Mouse (Mus musculus) liver, postnatal 0 days (tissue): ENCODE measurements around the gene Pde2a. TPM values are rescaled to one million over a fixed set of nuclear protein-coding genes. Genes with fewer than 3 reads are reported as not detected.

Source experiments
- ATAC-seq: fragments of 200-750 bp; cut with Nextera tagmentation; 2 replicates; pipeline ENCODE4 v1.8.0; 2017; ENCODE audit warnings: mild to moderate bottlenecking, moderate library complexity
- DNase-seq: peaks from one replicate; pipeline ENCODE4 v3.0.0-alpha.2; 2016
- H3K27ac ChIP-seq: fragments of 300-500 bp; sonication (generic); 2 replicates; pipeline ENCODE4 v1.5.1; 2014; ENCODE audit warnings: antibody characterized with exemption, moderate library complexity, mild to moderate bottlenecking, low read depth
- H3K27me3 ChIP-seq: fragments of 300-500 bp; sonication (generic); 2 replicates; pipeline ENCODE4 v1.6.1; 2014; ENCODE audit warnings: low read length, control low read depth, mixed read lengths; ENCODE audit not compliant: insufficient read depth
- H3K36me3 ChIP-seq: fragments of 300-500 bp; sonication (generic); replicated peaks from 2 replicates; pipeline ENCODE4 v1.6.1; 2014; ENCODE audit warnings: mild to moderate bottlenecking, control low read depth, low read length, moderate library complexity, mixed read lengths; ENCODE audit not compliant: insufficient read depth
- H3K4me1 ChIP-seq: fragments of 300-500 bp; sonication (generic); 2 replicates; pipeline ENCODE4 v1.6.1; 2014; ENCODE audit warnings: antibody characterized with exemption, mild to moderate bottlenecking, control low read depth; ENCODE audit not compliant: insufficient read depth
- H3K4me2 ChIP-seq: fragments of 300-500 bp; sonication (generic); 2 replicates; pipeline ENCODE4 v1.6.1; 2014; ENCODE audit warnings: low read depth, mild to moderate bottlenecking, low read length, moderate library complexity, mixed read lengths
- H3K4me3 ChIP-seq: fragments of 300-500 bp; sonication (generic); 2 replicates; pipeline ENCODE4 v1.5.1; 2014; ENCODE audit warnings: low read depth, low read length
- H3K9ac ChIP-seq: fragments of 300-500 bp; sonication (generic); replicated peaks from 2 replicates; pipeline ENCODE4 v1.6.1; 2014; ENCODE audit warnings: mild to moderate bottlenecking, moderate library complexity
- H3K9me3 ChIP-seq: fragments of 300-500 bp; sonication (generic); 2 replicates; pipeline ENCODE4 v1.6.1; 2016; ENCODE audit warnings: mild to moderate bottlenecking, control low read depth, low read length, mixed read lengths
- CTCF ChIP-seq: sonication (generic); IDR thresholded peaks from 2 replicates; pipeline ENCODE4 v1.5.1; 2016; ENCODE audit warnings: antibody characterized with exemption, low read depth
- EP300 ChIP-seq: IDR thresholded peaks from 2 replicates; pipeline ENCODE4 v1.6.1; 2016; ENCODE audit warnings: antibody characterized with exemption, low read depth, mild to moderate bottlenecking
- whole genome bisulfite sequencing: fragments of 180-500 bp; shearing (Covaris S2); extraction: QIAGEN DNeasy Blood & Tissue Kit; methylation state at CpG from one replicate; pipeline ENCODE4 v1.1.7; 2014; ENCODE audit not compliant: insufficient replicate concordance; 5-methylcytosine and 5-hydroxymethylcytosine counted together
- polyA plus RNA-seq: library from polyadenylated mRNA; unstranded; fragments of >200 nt; fragmentation: Nextera tagmentation; extraction: Ambion mirVana; gene quantifications from 2 replicates; pipeline ENCODE4 v1.2.1, GENCODE M21; 2015

The Pde2a gene
- polyA plus RNA-seq, 1 experiment from 2014 or later: 15.8 TPM

DNA sequence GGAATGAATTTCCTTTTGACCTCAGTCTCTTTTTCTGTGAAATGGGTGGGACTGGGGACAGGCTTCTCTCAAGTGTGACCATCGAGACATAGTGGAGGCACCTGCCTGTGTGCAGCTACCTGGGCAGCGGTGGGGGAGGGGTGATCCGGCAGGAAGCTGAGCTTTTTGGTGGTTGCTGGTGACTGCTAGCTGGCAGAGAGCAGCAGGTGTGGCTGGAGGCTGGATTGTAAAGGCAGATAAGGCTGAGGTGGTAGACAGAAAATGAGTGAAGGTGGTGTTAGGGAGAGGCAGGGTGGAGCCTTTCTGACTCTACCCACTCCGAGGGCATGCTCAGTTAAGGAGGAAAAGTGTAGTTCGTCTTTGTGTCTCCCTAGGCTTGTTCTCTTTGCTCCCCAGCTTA is 65.6 kb downstream of the Pde2a start:
- no peak overlapping the region for H3K4me3 ChIP-seq
- H3K4me1 ChIP-seq: no peaks in the 10 kb centered on the region
- H3K27ac ChIP-seq: no peak overlapping the region
- H3K9me3 ChIP-seq: peaks cover 2% of the 10 kb centered on the region; the same call in 1 of the 2 replicates
- WGBS: 71% methylated on average over 5 of the region's 5 CpGs
- no peak for TF ChIP-seq EP300
- TF ChIP-seq CTCF: no peak
- ATAC-seq (no peak), DNase-seq (no peak)
- H3K27me3 ChIP-seq: no peaks in the 10 kb centered on the region
- peaks cover 7% of the 10 kb centered on the region; the same call in 1 of the 2 replicates for H3K36me3 ChIP-seq
- H3K4me2 ChIP-seq: no peak overlapping the region
- no peak overlapping the region for H3K9ac ChIP-seq

DNA sequence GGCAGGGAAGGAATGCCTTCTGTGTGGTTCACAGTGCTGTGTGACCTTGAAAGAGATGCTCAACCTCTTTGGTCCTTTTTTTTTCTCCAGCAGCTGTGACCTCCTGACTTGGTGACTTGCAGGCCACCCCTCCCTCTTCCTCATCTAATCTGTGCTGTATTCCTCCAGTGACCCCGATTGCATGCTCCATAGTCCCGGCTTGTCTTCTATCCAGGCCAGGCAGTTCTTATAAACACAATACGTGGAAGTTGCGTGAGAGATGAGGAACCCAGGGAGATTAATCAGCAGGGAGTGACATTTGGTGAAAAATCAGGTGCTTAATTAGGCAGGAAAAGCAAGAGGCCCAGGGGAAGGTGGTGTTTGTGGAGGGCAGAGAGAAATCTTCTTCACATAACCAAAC is 69.5 kb downstream of the Pde2a start:
- Histone ChIP-seq H3K4me2 (no peak overlapping the region), H3K4me1 (no peaks in the 10 kb centered on the region), H3K27ac (no peak overlapping the region), H3K36me3 (peaks cover 7% of the 10 kb centered on the region), H3K9ac (no peak overlapping the region), H3K4me3 (no peak overlapping the region), H3K27me3 (no peaks in the 10 kb centered on the region), H3K9me3 (peaks cover 2% of the 10 kb centered on the region; the same call in 1 of the 2 replicates)
- ATAC-seq (no peak), DNase-seq (no peak)
- 61% methylated on average over 4 of the region's 4 CpGs for WGBS
- TF ChIP-seq CTCF (no peak), EP300 (0 out of 2 replicates have a peak, but pooled peaks have one; percentile 34)

DNA sequence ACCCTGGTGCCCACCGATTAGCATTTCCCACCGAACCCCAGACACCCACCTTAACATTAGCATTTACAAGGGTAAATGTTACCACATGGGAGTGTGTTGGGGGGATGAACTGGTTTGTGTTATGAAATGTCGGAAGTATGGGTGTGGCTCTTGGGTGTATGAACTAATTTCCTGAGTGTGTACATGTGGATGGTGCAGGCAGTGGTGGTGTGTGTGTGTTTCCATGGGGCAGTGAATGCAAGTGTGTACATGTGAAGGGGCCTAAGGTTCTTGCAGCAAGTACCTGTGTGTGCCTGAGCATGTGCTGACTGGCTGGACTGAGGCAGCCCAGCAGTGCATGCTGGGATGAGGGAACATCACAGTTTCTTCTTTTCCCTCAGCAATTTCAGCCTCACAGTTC is 76.9 kb downstream of the Pde2a start:
- no peak for DNase-seq
- Histone ChIP-seq H3K4me1 (peaks cover 3% of the 10 kb centered on the region; the same call in 1 of the 2 replicates), H3K36me3 (no peaks in the 10 kb centered on the region), H3K27me3 (no peaks in the 10 kb centered on the region), H3K4me2 (no peak overlapping the region), H3K4me3 (no peak overlapping the region), H3K9me3 (no peaks in the 10 kb centered on the region), H3K9ac (no peak overlapping the region), H3K27ac (peak overlapping the region; percentile 48; the same call in 1 of the 2 replicates)
- ATAC-seq: no peak; the same call in 1 of the 2 replicates
- 69% methylated on average over 3 of the region's 3 CpGs for WGBS
- TF ChIP-seq EP300: no peak
- TF ChIP-seq CTCF: no peak

DNA sequence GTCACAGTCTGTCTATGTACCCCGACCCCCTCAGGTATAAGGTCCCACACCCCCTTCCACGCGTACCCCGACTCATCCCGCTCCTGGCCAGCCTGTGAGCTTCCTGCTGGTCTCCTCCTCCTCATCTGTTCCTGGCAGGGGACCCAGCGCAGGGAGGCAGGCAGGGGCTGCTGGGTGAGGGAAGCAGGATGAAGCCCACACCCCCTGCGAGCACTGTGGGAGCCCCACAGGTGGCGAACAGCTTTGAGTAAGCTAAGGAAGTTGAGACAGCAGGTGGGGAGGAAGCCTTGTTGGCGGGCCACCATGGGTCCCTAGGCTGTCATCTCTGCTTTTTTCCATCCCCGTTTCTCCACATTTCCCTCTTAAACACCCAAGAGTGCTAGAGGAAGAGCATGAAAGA is 77.8 kb downstream of the Pde2a start:
- ATAC-seq (no peak), DNase-seq (no peak)
- Histone ChIP-seq H3K9me3 (no peaks in the 10 kb centered on the region), H3K4me3 (no peak overlapping the region), H3K4me2 (peak overlapping the region; percentile 24; the same call in 1 of the 2 replicates), H3K27ac (peak overlapping the region; percentile 48; the same call in 1 of the 2 replicates), H3K27me3 (peaks cover 5% of the 10 kb centered on the region; the same call in 1 of the 2 replicates), H3K36me3 (no peaks in the 10 kb centered on the region), H3K9ac (no peak overlapping the region), H3K4me1 (peaks cover 4% of the 10 kb centered on the region; the same call in 1 of the 2 replicates)
- no peak for TF ChIP-seq EP300
- TF ChIP-seq CTCF: 0 out of 2 replicates have a peak, but pooled peaks have one; percentile 0
- 52% methylated on average over 10 of the region's 10 CpGs for WGBS

DNA sequence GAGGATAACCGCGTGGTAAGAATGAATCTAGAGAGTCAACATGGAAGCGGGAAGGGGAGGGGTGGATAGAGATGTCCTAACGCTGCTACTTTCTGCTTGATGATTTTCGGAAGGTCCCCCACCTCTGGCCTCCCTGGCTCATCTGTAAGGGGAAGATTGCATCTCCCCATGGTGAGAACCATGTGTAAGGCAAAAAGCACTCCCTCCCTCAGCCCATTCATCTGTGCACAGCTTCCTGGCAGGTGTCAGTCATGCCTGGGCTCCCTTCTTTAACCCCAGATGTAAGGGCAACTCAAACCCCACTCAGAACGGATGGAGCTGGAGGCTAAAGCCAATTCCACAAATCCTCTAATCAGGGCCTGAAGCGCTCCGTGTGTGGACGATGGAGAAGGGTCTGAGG is 78.2 kb downstream of the Pde2a start:
- Histone ChIP-seq H3K4me3 (no peak overlapping the region), H3K4me2 (peak overlapping the region; percentile 24), H3K9ac (no peak overlapping the region), H3K27me3 (peaks cover 5% of the 10 kb centered on the region; the same call in 1 of the 2 replicates), H3K27ac (no peak overlapping the region), H3K36me3 (no peaks in the 10 kb centered on the region), H3K4me1 (peaks cover 7% of the 10 kb centered on the region; the same call in 1 of the 2 replicates), H3K9me3 (no peaks in the 10 kb centered on the region)
- TF ChIP-seq EP300: no peak
- DNase-seq (no peak), ATAC-seq (no peak)
- 62% methylated on average over 9 of the region's 9 CpGs for WGBS

DNA sequence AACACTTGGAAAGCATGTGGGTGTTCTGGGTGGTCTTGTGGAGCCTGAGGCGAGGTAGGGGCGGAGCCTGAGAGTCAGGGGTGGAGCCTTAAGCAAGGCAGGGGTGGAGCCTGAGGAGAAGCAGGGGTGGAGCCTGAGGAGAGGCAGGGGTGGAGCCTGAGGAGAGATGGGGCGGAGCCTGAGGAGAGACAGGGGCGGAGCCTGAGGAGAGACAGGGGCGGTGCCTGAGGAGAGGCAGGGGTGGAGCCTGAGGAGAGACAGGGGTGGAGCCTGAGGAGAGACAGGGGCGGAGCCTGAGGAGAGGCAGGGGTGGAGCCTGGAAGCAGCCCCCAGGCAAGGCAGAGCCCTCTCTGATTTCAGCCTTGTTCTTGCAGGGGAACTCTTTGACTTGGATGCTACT is 79.7 kb downstream of the Pde2a start:
- TF ChIP-seq CTCF (no peak), EP300 (no peak)
- H3K4me3 ChIP-seq: no peak overlapping the region
- DNase-seq (peak; percentile 38), ATAC-seq (no peak)
- H3K27me3 ChIP-seq: peaks cover 5% of the 10 kb centered on the region; the same call in 1 of the 2 replicates
- H3K4me1 ChIP-seq: peaks cover 7% of the 10 kb centered on the region; the same call in 1 of the 2 replicates
- 75% methylated on average over 6 of the region's 6 CpGs for WGBS
- H3K36me3 ChIP-seq: peaks cover 6% of the 10 kb centered on the region; the same call in 1 of the 2 replicates
- H3K9me3 ChIP-seq: no peaks in the 10 kb centered on the region
- no peak overlapping the region for H3K27ac ChIP-seq
- H3K9ac ChIP-seq: no peak overlapping the region
- no peak overlapping the region for H3K4me2 ChIP-seq
